Mouse (Mus musculus): Measurements from ENCODE around the gene Thop1. TPM values are rescaled to one million over a fixed set of nuclear protein-coding genes. Genes with fewer than 3 reads are reported as not detected.

Gene Thop1
- polyA plus RNA-seq, 1 experiment: 77.4 TPM

GRCm38 (mm10) chr10:81025639-81026275 is 44.1 kb upstream of the Thop1 start, which contains the start of gene Diras1:
TSS of gene Diras1 (minus strand) at chr10:81025662.
- Histone ChIP-seq H3K4me3 (ENCODE audit: low read depth, low read length) (peak within 1 kb of the TSS; percentile 47), H3K9ac (ENCODE audit: low read depth, poor library complexity, severe bottlenecking) (no peak within 1 kb of the TSS), H3K36me3 (ENCODE audit: control insufficient read depth, insufficient read depth, low read length, poor library complexity, severe bottlenecking) (no peaks in the 10 kb centered on the region), H3K27ac (ENCODE audit: insufficient read depth, low read length) (no peak within 1 kb of the TSS), H3K4me1 (ENCODE audit: control insufficient read depth, insufficient read depth, low read length) (peaks cover 2% of the 10 kb centered on the region), H3K27me3 (ENCODE audit: control insufficient read depth, insufficient read depth, low read length, poor library complexity, severe bottlenecking) (no peaks in the 10 kb centered on the region), H3K9me3 (replicated peaks; ENCODE audit: control insufficient read depth, insufficient read depth, low read length, poor library complexity, severe bottlenecking) (no peaks in the 10 kb centered on the region)
- TF ChIP-seq CTCF (IDR thresholded peaks at IDR 0.05; ENCODE audit: low read depth, low read length) (no peak), EP300 (IDR thresholded peaks at IDR 0.05; ENCODE audit: insufficient read depth, low read depth, low read length) (no peak), POLR2A (IDR thresholded peaks at IDR 0.05; ENCODE audit: insufficient read depth, low read length) (no peak)

- H3K27me3 ChIP-seq (ENCODE audit: control insufficient read depth, insufficient read depth, low read length, poor library complexity, severe bottlenecking): no peaks in the 10 kb centered on the region
- TF ChIP-seq CTCF (IDR thresholded peaks at IDR 0.05; ENCODE audit: low read depth, low read length) (no peak), EP300 (IDR thresholded peaks at IDR 0.05; ENCODE audit: insufficient read depth, low read depth, low read length) (no peak), POLR2A (IDR thresholded peaks at IDR 0.05; ENCODE audit: insufficient read depth, low read length) (no peak)
These were observed 43.0 kb upstream of the Thop1 start for GRCm38 (mm10) chr10:81026857-81027256.

GRCm38 (mm10) chr10:81027331-81027730 is 42.5 kb upstream of the Thop1 start:
- Histone ChIP-seq H3K4me1 (ENCODE audit: control insufficient read depth, insufficient read depth, low read length) (peaks cover 2% of the 10 kb centered on the region), H3K36me3 (ENCODE audit: control insufficient read depth, insufficient read depth, low read length, poor library complexity, severe bottlenecking) (no peaks in the 10 kb centered on the region), H3K4me3 (ENCODE audit: low read depth, low read length) (no peak overlapping the region), H3K9ac (ENCODE audit: low read depth, poor library complexity, severe bottlenecking) (no peak overlapping the region), H3K9me3 (replicated peaks; ENCODE audit: control insufficient read depth, insufficient read depth, low read length, poor library complexity, severe bottlenecking) (no peaks in the 10 kb centered on the region), H3K27ac (ENCODE audit: insufficient read depth, low read length) (no peak overlapping the region), H3K27me3 (ENCODE audit: control insufficient read depth, insufficient read depth, low read length, poor library complexity, severe bottlenecking) (no peaks in the 10 kb centered on the region)
- TF ChIP-seq EP300 (IDR thresholded peaks at IDR 0.05; ENCODE audit: insufficient read depth, low read depth, low read length): no peak
- TF ChIP-seq CTCF (IDR thresholded peaks at IDR 0.05; ENCODE audit: low read depth, low read length): no peak
- no peak for TF ChIP-seq POLR2A (IDR thresholded peaks at IDR 0.05; ENCODE audit: insufficient read depth, low read length)

More at GRCm38 (mm10) chr10:81026857-81027256, 43.0 kb upstream of the Thop1 start:
- Histone ChIP-seq H3K9me3 (replicated peaks; ENCODE audit: control insufficient read depth, insufficient read depth, low read length, poor library complexity, severe bottlenecking) (no peaks in the 10 kb centered on the region), H3K4me3 (ENCODE audit: low read depth, low read length) (no peak overlapping the region), H3K9ac (ENCODE audit: low read depth, poor library complexity, severe bottlenecking) (no peak overlapping the region), H3K27ac (ENCODE audit: insufficient read depth, low read length) (no peak overlapping the region), H3K36me3 (ENCODE audit: control insufficient read depth, insufficient read depth, low read length, poor library complexity, severe bottlenecking) (no peaks in the 10 kb centered on the region), H3K4me1 (ENCODE audit: control insufficient read depth, insufficient read depth, low read length) (peaks cover 2% of the 10 kb centered on the region)

- Histone ChIP-seq H3K4me1 (ENCODE audit: control insufficient read depth, insufficient read depth, low read length) (peaks cover 2% of the 10 kb centered on the region), H3K27me3 (ENCODE audit: control insufficient read depth, insufficient read depth, low read length, poor library complexity, severe bottlenecking) (no peaks in the 10 kb centered on the region), H3K9ac (ENCODE audit: low read depth, poor library complexity, severe bottlenecking) (no peak overlapping the region), H3K9me3 (replicated peaks; ENCODE audit: control insufficient read depth, insufficient read depth, low read length, poor library complexity, severe bottlenecking) (no peaks in the 10 kb centered on the region), H3K36me3 (ENCODE audit: control insufficient read depth, insufficient read depth, low read length, poor library complexity, severe bottlenecking) (no peaks in the 10 kb centered on the region), H3K27ac (ENCODE audit: insufficient read depth, low read length) (no peak overlapping the region), H3K4me3 (ENCODE audit: low read depth, low read length) (no peak overlapping the region)
- no peak for TF ChIP-seq POLR2A (IDR thresholded peaks at IDR 0.05; ENCODE audit: insufficient read depth, low read length)
- TF ChIP-seq CTCF (IDR thresholded peaks at IDR 0.05; ENCODE audit: low read depth, low read length): no peak
- TF ChIP-seq EP300 (IDR thresholded peaks at IDR 0.05; ENCODE audit: insufficient read depth, low read depth, low read length): no peak
These were observed 41.6 kb upstream of the Thop1 start for GRCm38 (mm10) chr10:81028219-81028618.

GRCm38 (mm10) chr10:81029031-81029430 is 40.8 kb upstream of the Thop1 start:
- Histone ChIP-seq H3K9me3 (replicated peaks; ENCODE audit: control insufficient read depth, insufficient read depth, low read length, poor library complexity, severe bottlenecking) (no peaks in the 10 kb centered on the region), H3K4me1 (ENCODE audit: control insufficient read depth, insufficient read depth, low read length) (peaks cover 2% of the 10 kb centered on the region), H3K9ac (ENCODE audit: low read depth, poor library complexity, severe bottlenecking) (no peak overlapping the region), H3K36me3 (ENCODE audit: control insufficient read depth, insufficient read depth, low read length, poor library complexity, severe bottlenecking) (no peaks in the 10 kb centered on the region), H3K4me3 (ENCODE audit: low read depth, low read length) (no peak overlapping the region), H3K27ac (ENCODE audit: insufficient read depth, low read length) (no peak overlapping the region), H3K27me3 (ENCODE audit: control insufficient read depth, insufficient read depth, low read length, poor library complexity, severe bottlenecking) (no peaks in the 10 kb centered on the region)
- TF ChIP-seq EP300 (IDR thresholded peaks at IDR 0.05; ENCODE audit: insufficient read depth, low read depth, low read length) (no peak), POLR2A (IDR thresholded peaks at IDR 0.05; ENCODE audit: insufficient read depth, low read length) (no peak), CTCF (IDR thresholded peaks at IDR 0.05; ENCODE audit: low read depth, low read length) (no peak)

GRCm38 (mm10) chr10:81033586-81033985 is 36.2 kb upstream of the Thop1 start:
- H3K27me3 ChIP-seq (ENCODE audit: control insufficient read depth, insufficient read depth, low read length, poor library complexity, severe bottlenecking): no peaks in the 10 kb centered on the region
- no peaks in the 10 kb centered on the region for H3K36me3 ChIP-seq (ENCODE audit: control insufficient read depth, insufficient read depth, low read length, poor library complexity, severe bottlenecking)
- no peak overlapping the region for H3K4me3 ChIP-seq (ENCODE audit: low read depth, low read length)
- no peaks in the 10 kb centered on the region for H3K9me3 ChIP-seq (replicated peaks; ENCODE audit: control insufficient read depth, insufficient read depth, low read length, poor library complexity, severe bottlenecking)
- H3K9ac ChIP-seq (ENCODE audit: low read depth, poor library complexity, severe bottlenecking): no peak overlapping the region
- H3K27ac ChIP-seq (ENCODE audit: insufficient read depth, low read length): no peak overlapping the region
- TF ChIP-seq CTCF (IDR thresholded peaks at IDR 0.05; ENCODE audit: low read depth, low read length) (no peak), EP300 (IDR thresholded peaks at IDR 0.05; ENCODE audit: insufficient read depth, low read depth, low read length) (no peak), POLR2A (IDR thresholded peaks at IDR 0.05; ENCODE audit: insufficient read depth, low read length) (no peak)
- H3K4me1 ChIP-seq (ENCODE audit: control insufficient read depth, insufficient read depth, low read length): no peaks in the 10 kb centered on the region

Measured in ES-Bruce4 (cell line).